Mouse (Mus musculus) small intestine, adult 2 months (tissue): Measurements from ENCODE around the gene Caml.

Source experiments
- CTCF ChIP-seq: fragments of 200-500 bp; IDR thresholded peaks from 2 replicates; pipeline ENCODE4 v1.5.1; 2012; ENCODE audit warnings: low read depth, mild to moderate bottlenecking, control low read depth, inconsistent platforms, low read length, moderate library complexity, mixed read lengths; ENCODE audit not compliant: insufficient replicate concordance, insufficient read length; ENCODE audit errors: extremely low read depth
- POLR2A ChIP-seq: fragments of 200-500 bp; IDR thresholded peaks from 2 replicates; pipeline ENCODE4 v1.6.1; 2012; ENCODE audit warnings: low read depth, mild to moderate bottlenecking, control low read depth, inconsistent platforms, low read length, moderate library complexity

DNA sequence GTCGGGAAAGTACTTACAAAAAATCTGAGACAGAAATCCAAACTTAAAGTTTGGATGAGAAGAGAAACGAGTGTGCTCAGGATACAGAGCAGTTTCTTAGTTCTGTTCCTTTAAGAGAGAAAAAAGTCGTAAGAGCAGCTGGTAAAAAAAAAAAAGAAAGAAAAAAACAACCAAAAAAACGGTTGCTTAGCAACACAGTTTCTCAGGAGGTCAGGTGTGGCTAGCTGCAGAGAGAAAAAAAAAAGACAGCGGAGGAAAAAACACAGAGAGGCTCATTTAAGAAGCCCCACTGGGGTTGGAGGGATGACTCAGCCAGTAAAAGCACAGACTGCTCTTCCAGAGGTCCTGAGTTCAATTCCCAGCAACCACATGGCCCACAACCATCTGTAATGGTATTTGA is 48.5 kb upstream of the Caml start:
- TF ChIP-seq POLR2A, result no peak
- TF ChIP-seq CTCF, result no peak
